Mouse (Mus musculus) urinary bladder, postnatal 25 days (tissue): ENCODE data around the gene Cluh.

Experiments used
- DNase-seq: peaks from one replicate; pipeline ENCODE4 v3.0.0; 2022; ENCODE audit warnings: low spot score

Gene Cluh

GRCm38 (mm10) chr11:74674713-74675112 lies 25.4 kb downstream of the Cluh start:
- DNase-seq: no peak

GRCm38 (mm10) chr11:74675156-74675555 lies 25.9 kb downstream of the Cluh start:
- no peak for DNase-seq

GRCm38 (mm10) chr11:74692151-74692550 lies 42.9 kb downstream of the Cluh start:
- DNase-seq: no peak

- DNase-seq: no peak
Observed at GRCm38 (mm10) chr11:74699505-74699904, 50.2 kb downstream of the Cluh start.

GRCm38 (mm10) chr11:74704068-74704467 lies 54.8 kb downstream of the Cluh start:
- DNase-seq: no peak

- DNase-seq: no peak
Observed at GRCm38 (mm10) chr11:74708781-74709180, 59.5 kb downstream of the Cluh start.

- no peak for DNase-seq
Observed at GRCm38 (mm10) chr11:74710671-74711070, 61.4 kb downstream of the Cluh start.

GRCm38 (mm10) chr11:74715971-74716525 lies 66.8 kb downstream of the Cluh start:
- DNase-seq: no peak
